Mouse (Mus musculus): ENCODE data around the gene Gtf2a2. TPM values are rescaled to one million over a fixed set of nuclear protein-coding genes. Genes with fewer than 3 reads are reported as not detected.

Gtf2a2 gene
- total RNA-seq, 2 experiments from 2014 or later: 63.3 to 65.0 TPM

DNA sequence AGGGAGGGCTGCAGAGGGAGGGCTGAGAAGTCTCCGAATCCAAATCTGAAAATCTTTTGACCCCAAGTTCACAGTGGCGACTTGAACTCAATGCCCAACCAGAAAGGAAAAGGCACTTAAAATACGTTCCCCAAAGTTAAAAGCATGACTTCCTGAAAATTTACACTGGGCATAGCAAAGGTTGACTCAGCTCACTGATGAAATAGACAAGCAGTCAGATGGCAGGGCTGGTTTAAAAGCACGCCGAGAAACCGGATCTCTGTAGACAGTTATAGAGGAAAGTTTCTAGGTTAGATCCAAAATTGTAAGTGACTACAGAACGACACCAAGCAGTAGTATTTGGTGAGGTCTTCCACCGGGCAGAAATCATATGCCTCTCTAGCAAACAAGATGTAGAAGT, 37.5 kb downstream of the Gtf2a2 start:
- no peak for DNase-seq (ENCODE audit: low spot score in 2 of 2)

DNA sequence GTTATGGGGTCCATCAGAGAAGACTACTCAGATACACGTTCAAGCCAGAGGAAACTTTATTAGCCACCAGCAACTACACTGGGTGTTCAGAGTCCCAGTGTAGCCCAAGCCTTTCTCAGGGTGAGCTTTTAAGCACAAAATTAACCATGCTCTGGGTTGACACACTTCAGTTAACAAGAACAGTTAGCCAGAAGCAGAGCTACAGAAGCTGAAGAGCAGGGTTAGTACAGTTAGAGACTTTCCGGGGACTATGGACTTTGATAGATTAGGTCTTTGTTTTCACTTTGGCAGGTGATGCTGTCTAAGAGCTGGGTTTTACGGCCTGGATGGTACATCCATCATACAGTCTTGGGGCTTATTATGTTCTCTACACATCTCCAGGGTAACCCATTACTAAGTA, 40.4 kb downstream of the Gtf2a2 start:
- no peak for DNase-seq (ENCODE audit: low spot score in 2 of 2)

DNA sequence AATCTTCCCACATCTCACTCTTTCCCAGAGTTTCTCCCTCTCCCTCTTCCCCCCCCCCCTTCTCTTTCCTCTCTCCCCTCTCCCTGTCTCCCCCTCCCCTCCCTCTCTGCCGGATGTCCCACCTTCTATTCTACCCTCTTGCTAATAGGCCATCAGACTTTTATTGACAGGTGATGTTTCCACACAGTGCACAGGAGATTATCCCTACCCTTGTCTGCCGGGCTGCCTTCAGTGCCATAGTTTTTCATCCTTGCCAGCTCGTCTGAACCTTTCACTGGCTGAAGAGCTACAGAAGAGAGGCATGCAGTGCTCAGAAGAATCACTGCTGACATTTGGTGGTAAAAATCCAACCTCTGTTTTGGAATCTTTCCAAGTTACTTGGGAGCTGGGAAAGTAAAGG, 41.1 kb downstream of the Gtf2a2 start:
- no peak for DNase-seq (ENCODE audit: low spot score in 2 of 2)

DNA sequence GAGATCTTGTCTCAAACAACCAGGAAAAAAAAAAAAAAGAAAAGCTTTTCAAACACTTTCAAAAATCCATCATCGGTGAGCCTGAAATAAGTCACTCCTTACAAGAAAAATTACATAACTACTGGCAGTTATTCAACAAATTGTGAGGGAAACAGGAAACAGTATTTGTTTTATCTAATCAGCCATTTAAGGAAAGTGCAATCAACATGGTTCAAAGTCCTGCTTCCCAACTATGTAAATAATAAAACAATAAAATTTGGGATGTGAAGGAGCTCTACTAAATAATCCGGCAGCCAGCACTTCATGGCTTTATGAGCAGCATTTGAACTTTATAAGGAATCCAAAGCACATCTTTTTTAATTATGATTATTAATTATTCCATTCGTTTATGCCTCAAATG, 49.7 kb downstream of the Gtf2a2 start:
- no peak for DNase-seq (ENCODE audit: low spot score in 2 of 2)

- DNase-seq (ENCODE audit: low spot score in 2 of 2): no peak
Measured at GRCm38 (mm10) chr9:70067497-70067896, 55.1 kb downstream of the Gtf2a2 start.

GRCm38 (mm10) chr9:70069961-70070435, 57.6 kb downstream of the Gtf2a2 start:
- no peak for DNase-seq (ENCODE audit: low spot score in 2 of 2)

DNA sequence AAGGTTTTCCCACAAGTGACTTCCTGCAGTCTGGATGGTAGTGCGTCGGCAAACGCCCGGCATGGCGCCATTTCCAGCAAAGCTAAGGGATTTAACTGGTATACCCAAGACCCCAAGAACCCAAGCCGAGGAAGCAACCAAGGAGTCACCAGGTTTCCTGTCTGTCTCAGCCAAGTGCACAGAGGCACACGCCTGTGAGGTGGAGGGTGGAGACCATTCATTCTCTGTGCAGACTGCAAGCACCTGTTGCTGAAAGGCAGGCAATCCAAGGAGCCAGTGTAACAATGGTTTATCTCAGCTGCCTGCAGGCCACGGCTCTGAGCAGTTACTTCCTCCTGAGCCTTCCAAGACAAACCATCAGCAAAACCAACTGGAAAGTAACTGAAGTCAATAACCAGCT, 60.0 kb downstream of the Gtf2a2 start:
- DNase-seq (ENCODE audit: low spot score in 2 of 2): no peak

Other genes with a start within 250 kb of the Gtf2a2 start
- 10 to 100 TPM; 31.9 to 43.6 TPM for gene Bnip2, start 23.1 kb upstream of the Gtf2a2 start, total RNA-seq (2021)
- not detected for gene Gcnt3, start 25.5 kb downstream of the Gtf2a2 start, total RNA-seq (2021)
- gene Fam81a, start 130.0 kb downstream of the Gtf2a2 start, total RNA-seq (2021): 100 to 1,000 TPM; 102 to 104 TPM
- gene Myo1e, start 194.8 kb downstream of the Gtf2a2 start, total RNA-seq (2021): 10 to 100 TPM in 1 of 2 experiments, 1 to 10 TPM in 1; 9.5 to 11.1 TPM

Measured in layer of hippocampus, postnatal 14 days (tissue).